Mouse (Mus musculus) bone marrow macrophage, adult 2 months (primary cell): ENCODE results near the gene Sox14.

Experiments
- CTCF ChIP-seq: IDR thresholded peaks from 2 replicates; pipeline ENCODE4 v1.5.1; 2012; ENCODE audit warnings: low read depth, mild to moderate bottlenecking, low read length, moderate library complexity
- POLR2A ChIP-seq: IDR thresholded peaks from 2 replicates; pipeline ENCODE4 v1.6.1; 2012; ENCODE audit warnings: mild to moderate bottlenecking, low read depth, low read length, borderline replicate concordance

- TF ChIP-seq POLR2A (no peak), CTCF (no peak)
Measured at GRCm38 (mm10) chr9:99862936-99863335, 13.0 kb downstream of the Sox14 start.
